Mouse (Mus musculus): ENCODE data around the gene Fli1.

Fli1 gene

GRCm38 (mm10) chr9:32468313-32468712 lies 74.3 kb downstream of the Fli1 start:
- DNase-seq (ENCODE audit: low spot score): no peak

- no peak for DNase-seq (ENCODE audit: low spot score)
Measured at GRCm38 (mm10) chr9:32467443-32467842, 75.2 kb downstream of the Fli1 start.

GRCm38 (mm10) chr9:32466861-32467260 lies 75.8 kb downstream of the Fli1 start:
- DNase-seq (ENCODE audit: low spot score): no peak

GRCm38 (mm10) chr9:32456707-32457106 lies 86.0 kb downstream of the Fli1 start:
- no peak for DNase-seq (ENCODE audit: low spot score)

GRCm38 (mm10) chr9:32450161-32450560 lies 92.5 kb downstream of the Fli1 start:
- no peak for DNase-seq (ENCODE audit: low spot score)

DNA sequence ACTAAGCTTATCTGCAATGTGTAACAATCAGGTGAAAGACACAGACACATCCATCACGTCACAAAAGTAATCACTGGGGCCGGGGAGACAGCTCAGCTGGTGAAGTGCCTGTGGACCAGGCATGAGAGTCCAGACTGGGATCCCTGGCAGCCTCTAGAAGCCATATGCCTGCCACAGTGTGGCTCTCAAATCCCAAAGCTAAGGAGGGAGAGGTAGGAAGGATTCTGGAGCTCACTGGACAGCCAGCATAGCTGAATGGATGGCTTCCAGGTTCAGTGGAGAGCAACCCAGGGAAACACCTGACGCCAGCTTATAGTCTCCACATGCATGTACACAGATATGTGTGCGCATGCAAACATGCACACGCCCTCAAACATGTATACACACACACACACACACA lies 93.9 kb downstream of the Fli1 start:
- DNase-seq (ENCODE audit: low spot score): no peak

GRCm38 (mm10) chr9:32445789-32446188 lies 96.9 kb downstream of the Fli1 start:
- no peak for DNase-seq (ENCODE audit: low spot score)

- DNase-seq (ENCODE audit: low spot score): no peak
Measured at GRCm38 (mm10) chr9:32444453-32445201, 98.0 kb downstream of the Fli1 start.

- no peak for DNase-seq (ENCODE audit: low spot score)
Measured at GRCm38 (mm10) chr9:32443817-32444216, 98.8 kb downstream of the Fli1 start.

GRCm38 (mm10) chr9:32443115-32443514 lies 99.5 kb downstream of the Fli1 start:
- DNase-seq (ENCODE audit: low spot score): no peak

GRCm38 (mm10) chr9:32434241-32435213 lies 108.1 kb downstream of the Fli1 start:
- DNase-seq (ENCODE audit: low spot score): no peak

- DNase-seq (ENCODE audit: low spot score): no peak
Measured at GRCm38 (mm10) chr9:32431061-32431460, 111.6 kb downstream of the Fli1 start.

DNA sequence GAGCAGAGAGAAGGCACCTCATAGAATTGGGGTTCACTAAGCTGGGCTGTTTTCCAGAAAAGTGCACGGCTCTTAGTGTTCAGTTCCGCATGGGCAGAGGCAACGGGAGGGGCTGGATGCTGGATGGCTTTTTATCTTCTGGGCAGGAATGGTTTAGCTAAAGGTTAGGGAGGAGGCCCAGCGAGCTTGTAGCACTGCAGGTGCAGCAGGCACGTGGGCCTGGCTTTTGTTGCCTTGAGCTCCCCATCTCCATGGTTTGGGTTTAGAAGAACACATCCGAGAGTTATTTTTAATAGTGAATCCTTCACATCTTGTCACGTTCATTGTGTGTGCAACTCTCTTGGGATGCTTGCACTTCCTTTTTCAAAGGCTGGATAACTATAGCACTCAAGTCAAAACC lies 117.3 kb downstream of the Fli1 start:
- DNase-seq (ENCODE audit: low spot score): no peak

GRCm38 (mm10) chr9:32420711-32421110 lies 122.0 kb downstream of the Fli1 start:
- DNase-seq (ENCODE audit: low spot score): no peak

- no peak for DNase-seq (ENCODE audit: low spot score)
Measured at GRCm38 (mm10) chr9:32417466-32418116, 125.1 kb downstream of the Fli1 start.

DNA sequence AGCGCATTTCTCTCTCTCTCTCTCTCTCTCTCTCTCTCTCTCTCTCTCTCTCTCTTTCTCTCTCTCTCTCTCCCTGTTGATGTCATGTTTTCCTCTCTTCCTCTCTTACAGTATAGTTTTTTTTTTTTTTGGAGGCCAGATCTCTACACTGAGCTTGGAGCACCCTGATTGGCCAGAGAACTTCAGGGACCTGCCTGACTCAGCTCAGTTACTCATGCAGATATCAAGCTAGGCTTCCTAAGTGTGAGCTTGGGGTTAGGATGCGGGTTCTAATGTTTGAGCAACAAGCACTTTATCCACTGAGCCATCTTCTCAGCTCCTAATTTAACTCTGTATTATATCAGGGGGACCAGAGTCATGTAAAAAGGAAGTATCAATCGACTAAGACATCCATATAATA lies 126.7 kb downstream of the Fli1 start:
- DNase-seq (ENCODE audit: low spot score): no peak

GRCm38 (mm10) chr9:32414956-32415355 lies 127.7 kb downstream of the Fli1 start:
- DNase-seq (ENCODE audit: low spot score): no peak

GRCm38 (mm10) chr9:32412836-32413580 lies 129.7 kb downstream of the Fli1 start:
- no peak for DNase-seq (ENCODE audit: low spot score)

DNA sequence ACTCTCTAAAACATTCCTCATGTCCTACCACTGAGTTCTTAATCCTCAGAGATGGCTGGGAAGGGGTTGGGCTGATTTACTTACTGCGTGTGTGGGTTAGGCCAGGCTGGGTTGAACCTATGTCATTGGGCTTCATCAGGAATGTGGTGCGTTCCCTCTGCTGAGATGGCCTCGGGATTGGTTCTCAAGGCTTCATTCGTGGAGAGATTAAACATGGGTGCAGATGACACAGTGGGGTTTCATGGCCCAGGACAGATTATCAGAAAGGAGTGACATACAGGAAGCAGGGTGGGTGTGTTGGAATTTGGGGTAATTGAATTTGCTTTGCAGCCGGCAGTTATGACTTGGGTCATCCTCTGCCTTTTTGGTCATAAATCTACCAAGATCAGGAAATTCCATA lies 131.2 kb downstream of the Fli1 start:
- no peak for DNase-seq (ENCODE audit: low spot score)

DNA sequence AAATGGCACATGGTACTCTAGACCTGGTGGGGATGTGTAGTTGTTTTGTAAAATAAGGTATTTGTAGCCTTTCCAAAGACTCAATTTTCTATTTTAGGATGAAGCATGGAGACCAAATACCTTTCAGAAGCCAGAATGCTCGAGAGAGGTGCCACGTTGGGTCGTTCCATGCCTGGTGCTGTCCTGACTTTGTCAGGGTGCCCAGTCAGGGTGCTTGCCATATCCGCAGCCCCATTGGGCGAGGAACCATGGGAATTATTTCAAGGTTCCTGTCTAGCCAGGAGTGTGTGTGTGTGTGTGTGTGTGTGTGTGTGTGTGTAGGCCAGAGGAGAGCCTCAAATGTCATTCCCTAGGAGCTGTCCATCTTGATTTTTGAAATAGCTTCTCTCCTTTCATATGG lies 132.0 kb downstream of the Fli1 start:
- DNase-seq (ENCODE audit: low spot score): no peak

- no peak for DNase-seq (ENCODE audit: low spot score)
Measured at GRCm38 (mm10) chr9:32409060-32409961, 133.3 kb downstream of the Fli1 start.

Measured in urinary bladder, postnatal 25 days (tissue).